Mouse (Mus musculus) liver, embryonic 12.5 days (tissue): ENCODE data around the gene Dst. TPM values are rescaled to one million over a fixed set of nuclear protein-coding genes. Genes with fewer than 3 reads are reported as not detected.
"Not testable (repeated sequence)": the region's sequence is repeated elsewhere in the genome, so short reads cannot be mapped to it uniquely, and the experiment has no call there.

ENCODE experiments used
- ATAC-seq: fragments of 200-750 bp; cut with Nextera tagmentation; 2 replicates; pipeline ENCODE4 v1.8.0; 2017; ENCODE audit warnings: moderate number of reproducible peaks, mild to moderate bottlenecking, moderate library complexity
- H3K27ac ChIP-seq: fragments of 300-500 bp; sonication (generic); 2 replicates; pipeline ENCODE4 v1.5.1; 2016; ENCODE audit warnings: mild to moderate bottlenecking
- H3K27me3 ChIP-seq: fragments of 300-500 bp; sonication (generic); replicated peaks from 2 replicates; pipeline ENCODE4 v1.6.1; 2016; ENCODE audit warnings: mild to moderate bottlenecking, moderate library complexity
- H3K36me3 ChIP-seq: fragments of 300-500 bp; sonication (generic); 2 replicates; pipeline ENCODE4 v1.6.1; 2016; ENCODE audit warnings: mild to moderate bottlenecking, moderate library complexity
- H3K4me1 ChIP-seq: fragments of 300-500 bp; sonication (generic); 2 replicates; pipeline ENCODE4 v1.6.1; 2016
- H3K4me2 ChIP-seq: fragments of 300-500 bp; sonication (generic); 2 replicates; pipeline ENCODE4 v1.6.1; 2016; ENCODE audit warnings: mild to moderate bottlenecking, moderate library complexity
- H3K4me3 ChIP-seq: fragments of 300-500 bp; sonication (generic); 2 replicates; pipeline ENCODE4 v1.5.1; 2016; ENCODE audit warnings: mild to moderate bottlenecking, moderate library complexity
- H3K9ac ChIP-seq: fragments of 300-500 bp; sonication (generic); 2 replicates; pipeline ENCODE4 v1.6.1; 2016; ENCODE audit warnings: mild to moderate bottlenecking, moderate library complexity
- H3K9me3 ChIP-seq: fragments of 300-500 bp; sonication (generic); replicated peaks from 2 replicates; pipeline ENCODE4 v1.6.1; 2016; ENCODE audit warnings: mild to moderate bottlenecking, moderate library complexity
- WGBS: fragments of 180-500 bp; shearing (Covaris S2); methylation state at CpG from one replicate; pipeline ENCODE4 v1.1.7; 2016; ENCODE audit not compliant: insufficient replicate concordance; 5-methylcytosine and 5-hydroxymethylcytosine counted together
- polyA plus RNA-seq: library from polyadenylated mRNA; unstranded; fragments of >200 nt; fragmentation: Nextera tagmentation; extraction: Ambion mirVana; gene quantifications from 2 replicates; pipeline ENCODE4 v1.2.1, GENCODE M21; 2016

The Dst gene
- polyA plus RNA-seq, 1 experiment from 2014 or later, result 5.4 TPM

GRCm38 (mm10) chr1:34056658-34057057 lies 148.6 kb downstream of the Dst start:
- Histone ChIP-seq H3K4me2 (no peak overlapping the region), H3K4me1 (peaks cover 10% of the 10 kb centered on the region), H3K27me3 (no peaks in the 10 kb centered on the region), H3K4me3 (no peak overlapping the region), H3K36me3 (no peaks in the 10 kb centered on the region), H3K27ac (no peak overlapping the region), H3K9me3 (no peaks in the 10 kb centered on the region), H3K9ac (no peak overlapping the region)
- WGBS, result 78% methylated on average over 14 of the region's 14 CpGs
- ATAC-seq, result no peak

DNA sequence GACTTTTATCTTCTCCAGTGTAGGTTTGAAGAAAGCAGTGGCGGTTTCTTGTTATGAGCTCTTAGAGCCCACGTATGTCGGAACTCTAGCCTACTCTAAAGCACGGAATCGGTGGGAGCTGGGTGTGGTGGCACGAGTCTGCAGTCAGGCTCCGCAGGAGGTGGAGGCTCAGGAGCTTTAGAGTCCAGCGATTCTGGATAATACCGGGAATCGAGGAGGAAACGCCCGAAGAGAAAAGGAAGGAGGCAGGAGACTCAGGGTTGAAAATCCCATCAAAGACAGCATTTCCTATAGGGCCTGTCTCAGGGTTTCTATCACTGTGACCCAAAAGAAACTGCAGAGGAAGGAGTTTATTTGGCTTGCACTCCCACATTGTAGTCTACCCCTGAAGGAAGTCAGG lies 151.2 kb downstream of the Dst start:
- Histone ChIP-seq H3K36me3 (no peaks in the 10 kb centered on the region), H3K27me3 (no peaks in the 10 kb centered on the region), H3K4me3 (no peak overlapping the region), H3K27ac (no peak overlapping the region), H3K4me1 (peaks cover 13% of the 10 kb centered on the region; the same call in 1 of the 2 replicates), H3K4me2 (no peak overlapping the region), H3K9me3 (no peaks in the 10 kb centered on the region), H3K9ac (no peak overlapping the region)
- WGBS, result 75% methylated on average over 12 of the region's 12 CpGs
- ATAC-seq, result no peak

- H3K4me2 ChIP-seq, result no peak overlapping the region
- WGBS, result 20% methylated on average over 6 of the region's 6 CpGs
Observed at GRCm38 (mm10) chr1:34060446-34060845, 152.4 kb downstream of the Dst start.

DNA sequence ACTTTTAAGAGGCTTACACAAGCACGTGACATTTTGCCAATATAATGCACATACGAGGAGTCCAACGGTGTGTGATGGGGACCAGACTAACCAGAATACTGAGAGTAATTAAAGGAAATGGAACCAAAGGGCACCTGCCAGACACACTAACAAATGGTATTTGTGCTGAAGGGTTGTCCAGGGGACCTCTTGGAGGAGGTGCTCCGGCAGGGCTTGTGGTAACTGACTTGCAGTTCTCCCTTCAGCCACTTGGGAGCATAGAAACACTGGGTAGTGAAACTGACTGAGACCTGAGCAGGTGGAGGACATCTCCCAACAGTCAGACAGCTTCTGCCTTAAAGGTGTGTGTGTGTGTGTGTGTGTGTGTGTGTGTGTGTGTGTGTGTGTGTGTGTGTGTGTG lies 153.1 kb downstream of the Dst start:
- Histone ChIP-seq H3K36me3 (no peaks in the 10 kb centered on the region), H3K4me1 (peaks cover 13% of the 10 kb centered on the region; the same call in 1 of the 2 replicates), H3K27me3 (no peaks in the 10 kb centered on the region), H3K9me3 (no peaks in the 10 kb centered on the region), H3K4me3 (no peak overlapping the region), H3K9ac (no peak overlapping the region), H3K27ac (no peak overlapping the region), H3K4me2 (no peak overlapping the region)
- ATAC-seq, result peak; percentile 54; the same call in 1 of the 2 replicates
- WGBS, result 17% methylated on average over 4 of the region's 4 CpGs

More at GRCm38 (mm10) chr1:34060446-34060845, 152.4 kb downstream of the Dst start:
- Histone ChIP-seq H3K27ac (no peak overlapping the region), H3K9me3 (no peaks in the 10 kb centered on the region), H3K36me3 (no peaks in the 10 kb centered on the region), H3K27me3 (no peaks in the 10 kb centered on the region), H3K4me1 (peaks cover 13% of the 10 kb centered on the region; the same call in 1 of the 2 replicates), H3K4me3 (no peak overlapping the region), H3K9ac (no peak overlapping the region)
- no peak for ATAC-seq

DNA sequence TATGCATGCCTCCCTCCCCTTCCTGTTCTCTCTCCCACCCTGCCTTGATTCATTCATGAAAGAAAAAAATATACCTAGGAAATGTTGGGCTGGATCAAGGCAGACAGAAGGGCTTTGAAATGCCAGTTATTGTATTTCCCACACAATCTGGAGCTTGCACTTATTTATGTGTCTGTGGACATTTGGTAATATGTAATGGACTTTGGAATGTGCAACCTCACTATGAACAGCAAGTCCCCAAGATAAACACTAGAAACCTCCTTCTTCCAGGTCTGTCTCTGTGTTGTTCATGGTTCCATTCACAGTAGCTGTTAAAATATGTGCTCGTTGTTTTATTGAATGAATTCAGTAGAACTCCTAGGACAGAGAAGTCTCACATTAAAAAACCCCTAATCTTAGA lies 153.8 kb downstream of the Dst start:
- Histone ChIP-seq H3K4me3 (no peak overlapping the region), H3K9me3 (no peaks in the 10 kb centered on the region), H3K27ac (no peak overlapping the region), H3K4me1 (peaks cover 13% of the 10 kb centered on the region; the same call in 1 of the 2 replicates), H3K36me3 (no peaks in the 10 kb centered on the region), H3K9ac (no peak overlapping the region), H3K27me3 (no peaks in the 10 kb centered on the region), H3K4me2 (no peak overlapping the region)
- ATAC-seq, result no peak
- WGBS, result 60% methylated on average over 1 of the region's 1 CpGs

DNA sequence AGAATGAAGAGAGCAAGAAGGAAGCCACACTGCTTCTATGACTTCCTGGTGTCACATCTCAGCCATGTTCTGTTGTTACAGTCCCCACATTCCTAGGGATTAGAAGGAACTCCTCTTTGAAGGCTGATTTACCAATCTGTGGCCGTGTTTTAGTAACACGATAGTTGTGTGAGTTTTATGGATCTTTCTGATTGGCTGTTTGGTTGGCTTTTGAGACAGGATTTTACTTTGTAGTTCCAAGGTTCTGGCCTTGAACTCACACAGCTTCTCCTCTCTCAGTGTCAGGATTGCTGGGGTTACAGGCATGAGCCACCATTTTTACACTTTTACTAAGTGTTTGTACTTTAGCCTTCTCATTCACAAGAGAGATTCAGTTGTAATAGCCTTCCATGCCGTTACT lies 155.9 kb downstream of the Dst start:
- Histone ChIP-seq H3K9me3 (no peaks in the 10 kb centered on the region), H3K27ac (no peak overlapping the region), H3K9ac (no peak overlapping the region), H3K4me1 (peaks cover 13% of the 10 kb centered on the region; the same call in 1 of the 2 replicates), H3K36me3 (no peaks in the 10 kb centered on the region), H3K27me3 (no peaks in the 10 kb centered on the region), H3K4me3 (no peak overlapping the region), H3K4me2 (no peak overlapping the region)
- WGBS, result 66% methylated on average over 3 of the region's 3 CpGs
- no peak for ATAC-seq

GRCm38 (mm10) chr1:34065551-34066048 lies 157.6 kb downstream of the Dst start:
- Histone ChIP-seq H3K36me3 (no peaks in the 10 kb centered on the region), H3K27ac (no peak overlapping the region), H3K27me3 (no peaks in the 10 kb centered on the region), H3K4me2 (no peak overlapping the region), H3K4me3 (no peak overlapping the region), H3K4me1 (peaks cover 9% of the 10 kb centered on the region; the same call in 1 of the 2 replicates), H3K9ac (no peak overlapping the region), H3K9me3 (no peaks in the 10 kb centered on the region)
- no peak for ATAC-seq
- WGBS, result 63% methylated on average over 5 of the region's 5 CpGs

GRCm38 (mm10) chr1:34066401-34066800 lies 158.4 kb downstream of the Dst start:
- not testable (repeated sequence) for H3K36me3 ChIP-seq, H3K9ac ChIP-seq, H3K4me1 ChIP-seq, H3K4me2 ChIP-seq, H3K27ac ChIP-seq, ATAC-seq, H3K27me3 ChIP-seq, H3K9me3 ChIP-seq, H3K4me3 ChIP-seq
- 75% methylated on average over 4 of the region's 4 CpGs for WGBS

GRCm38 (mm10) chr1:34068341-34068740 lies 160.3 kb downstream of the Dst start:
- no peak overlapping the region for H3K9ac ChIP-seq
- H3K27ac ChIP-seq, result no peak overlapping the region
- no peak for ATAC-seq
- H3K4me3 ChIP-seq, result no peak overlapping the region
- no peak overlapping the region for H3K4me2 ChIP-seq
- H3K36me3 ChIP-seq, result no peaks in the 10 kb centered on the region
- H3K27me3 ChIP-seq, result no peaks in the 10 kb centered on the region
- WGBS, result 34% methylated on average over 5 of the region's 5 CpGs
- no peaks in the 10 kb centered on the region for H3K4me1 ChIP-seq
- H3K9me3 ChIP-seq, result no peaks in the 10 kb centered on the region

DNA sequence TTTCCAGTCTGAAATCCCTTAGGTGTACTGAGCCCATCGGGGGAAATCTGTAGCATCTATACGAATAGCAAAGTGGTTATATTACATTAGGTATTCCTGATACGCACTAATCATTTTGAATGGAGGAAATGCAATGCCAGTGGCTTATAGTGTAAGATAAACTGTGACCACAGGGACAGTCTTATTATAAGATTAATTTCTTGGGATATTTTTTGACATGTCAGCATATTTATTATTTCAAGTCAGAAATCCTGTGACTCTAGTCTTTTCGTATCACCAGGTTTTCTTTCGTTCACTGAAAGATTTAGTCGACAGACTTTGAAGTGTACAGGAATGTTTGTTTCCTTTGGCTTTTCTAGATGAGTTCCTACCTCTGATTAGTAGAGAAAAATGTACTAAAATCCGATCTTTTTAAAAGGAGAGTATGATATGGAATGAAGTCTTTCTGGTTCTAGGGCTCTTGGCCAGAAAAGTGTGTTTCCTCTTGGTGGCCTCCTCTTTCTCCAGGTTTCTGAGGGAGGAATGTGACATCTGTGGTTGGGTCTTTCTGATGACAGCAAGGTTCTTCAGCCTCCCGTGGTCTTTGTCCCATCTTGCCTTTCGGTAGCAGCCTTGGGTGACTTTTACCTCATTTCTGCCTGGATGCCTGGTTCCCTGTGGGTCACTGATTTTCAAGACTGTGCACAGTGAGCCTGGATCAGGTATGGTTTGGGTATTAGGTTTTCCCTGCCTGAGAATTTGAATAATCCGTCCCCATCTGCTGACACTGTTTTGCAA lies 161.7 kb downstream of the Dst start:
- no peak for ATAC-seq
- Histone ChIP-seq H3K4me2 (no peak overlapping the region), H3K9me3 (no peaks in the 10 kb centered on the region), H3K27ac (no peak overlapping the region), H3K4me1 (0 out of 2 replicates have a peak, but pooled peaks cover 2% of the 10 kb centered on the region), H3K4me3 (no peak overlapping the region), H3K9ac (no peak overlapping the region), H3K36me3 (no peaks in the 10 kb centered on the region), H3K27me3 (no peaks in the 10 kb centered on the region)
- WGBS, result 72% methylated on average over 10 of the region's 10 CpGs

DNA sequence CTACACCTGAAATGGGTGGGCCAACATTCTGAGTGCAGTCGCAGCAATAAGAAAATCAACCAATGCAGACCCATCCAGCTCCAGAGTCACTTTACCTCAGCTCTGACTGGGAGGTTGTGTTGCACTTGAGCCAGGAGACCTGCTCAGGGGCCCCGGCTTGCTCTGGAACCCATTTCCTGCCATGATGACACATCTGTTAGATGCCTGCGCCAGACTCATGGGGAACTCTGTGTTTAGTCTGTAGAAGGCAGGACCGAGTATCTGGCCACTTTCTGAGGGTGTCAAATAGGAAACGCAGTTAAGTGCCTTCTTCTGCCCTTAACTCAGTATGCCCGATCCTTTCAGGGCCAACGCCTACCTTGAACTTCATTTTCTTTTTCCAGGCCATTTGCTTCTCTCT lies 162.4 kb downstream of the Dst start:
- Histone ChIP-seq H3K4me1 (0 out of 2 replicates have a peak, but pooled peaks cover 5% of the 10 kb centered on the region), H3K9ac (no peak overlapping the region), H3K27ac (no peak overlapping the region), H3K9me3 (no peaks in the 10 kb centered on the region), H3K27me3 (no peaks in the 10 kb centered on the region), H3K36me3 (no peaks in the 10 kb centered on the region), H3K4me3 (no peak overlapping the region), H3K4me2 (no peak overlapping the region)
- 50% methylated on average over 7 of the region's 7 CpGs for WGBS
- ATAC-seq, result no peak

DNA sequence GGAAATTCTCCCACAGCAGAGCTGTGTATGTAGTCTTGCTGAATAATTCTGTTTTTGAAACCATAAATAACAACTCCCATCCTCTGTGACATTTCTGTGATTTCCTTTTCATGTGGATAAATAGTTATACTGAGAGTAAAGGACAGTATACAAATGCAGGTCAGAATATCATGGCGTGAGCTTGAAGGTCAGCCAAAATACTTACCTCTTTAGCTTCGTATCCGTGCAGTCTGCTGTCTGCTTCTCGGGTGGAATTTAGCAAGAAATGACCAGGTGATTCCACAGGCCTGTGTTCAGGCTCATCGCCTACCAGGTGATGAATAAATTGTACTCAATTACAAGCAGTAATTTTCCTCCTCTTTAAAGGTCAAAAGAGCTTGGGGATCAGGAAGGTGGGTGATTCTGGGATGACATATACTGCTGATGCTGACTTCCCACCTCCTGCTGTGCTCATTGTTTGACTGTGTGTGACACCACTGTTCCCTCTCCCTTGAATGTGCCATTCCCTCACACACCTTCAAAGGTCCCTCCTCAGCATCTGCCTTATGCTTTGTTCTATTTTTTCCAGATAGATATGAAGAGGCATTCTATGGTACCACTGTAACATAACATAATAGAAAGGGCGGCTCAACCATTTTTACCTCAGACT lies 163.1 kb downstream of the Dst start:
- 0 out of 2 replicates have a peak, but pooled peaks cover 5% of the 10 kb centered on the region for H3K4me1 ChIP-seq
- H3K9ac ChIP-seq, result no peak overlapping the region
- H3K4me3 ChIP-seq, result no peak overlapping the region
- no peak for ATAC-seq
- H3K9me3 ChIP-seq, result no peaks in the 10 kb centered on the region
- H3K4me2 ChIP-seq, result no peak overlapping the region
- H3K36me3 ChIP-seq, result no peaks in the 10 kb centered on the region
- H3K27me3 ChIP-seq, result no peaks in the 10 kb centered on the region
- H3K27ac ChIP-seq, result no peak overlapping the region
- whole genome bisulfite sequencing, result 71% methylated on average over 6 of the region's 6 CpGs
